Mouse (Mus musculus) ES-E14 (cell line): ENCODE results near the gene Hydin.

Experiments used
- MAFK ChIP-seq: IDR thresholded peaks from 2 replicates; pipeline ENCODE4 v1.6.1; 2014; ENCODE audit warnings: mild to moderate bottlenecking, low read depth, low read length, inconsistent platforms; ENCODE audit not compliant: insufficient read depth
- ZNF384 ChIP-seq: IDR thresholded peaks from 2 replicates; pipeline ENCODE4 v1.6.1; 2012; ENCODE audit warnings: low read depth, low read length, inconsistent platforms

GRCm38 (mm10) chr8:110420221-110420620 lies 153.4 kb downstream of the Hydin start:
- no peak for TF ChIP-seq ZNF384
- no peak for TF ChIP-seq MAFK
